Comparison of ENCODE assay signal across 8 mouse cellular contexts in genomic region chr8:69973442-69974161, GRCm38 (mm10). TPM values are rescaled to one million over a fixed set of nuclear protein-coding genes. Genes with fewer than 3 reads are reported as not detected.
DNase-seq lines count a peak whose midpoint lies in the region; ATAC-seq lines count a peak whose summit lies in the region.

No protein-coding gene starts in this region.

- peak overlapping the region; percentile 89 for H3K9ac ChIP-seq in embryonic facial prominence, embryonic 11.5 days (replicated peaks; ENCODE audit: low read length)
- H3K9ac ChIP-seq in heart, embryonic 12.5 days, result peak overlapping the region; percentile 97
- peak overlapping the region; percentile 93 for H3K9ac ChIP-seq in kidney, embryonic 16.5 days (replicated peaks; ENCODE audit: low read length)
- H3K9ac ChIP-seq in lung, embryonic 16.5 days (ENCODE audit: low read length), result peak overlapping the region; percentile 96

- peak overlapping the region; percentile 79 for H3K27ac ChIP-seq in embryonic facial prominence, embryonic 11.5 days (replicated peaks; ENCODE audit: low read depth, low read length)
- peak overlapping the region; percentile 86 for H3K27ac ChIP-seq in heart, embryonic 12.5 days (ENCODE audit: poor library complexity, severe bottlenecking)
- H3K27ac ChIP-seq in kidney, embryonic 16.5 days (ENCODE audit: low read length), result peak overlapping the region; percentile 86
- H3K27ac ChIP-seq in lung, embryonic 16.5 days (ENCODE audit: low read length), result peak overlapping the region; percentile 78

- H3K27me3 ChIP-seq in embryonic facial prominence, embryonic 11.5 days (ENCODE audit: control insufficient read depth, insufficient read depth, low read length), result no peaks in the 10 kb centered on the region
- H3K27me3 ChIP-seq in heart, embryonic 12.5 days (replicated peaks), result no peaks in the 10 kb centered on the region
- H3K27me3 ChIP-seq in kidney, embryonic 16.5 days (ENCODE audit: insufficient read depth, low read length), result no peaks in the 10 kb centered on the region
- H3K27me3 ChIP-seq in lung, embryonic 16.5 days (ENCODE audit: control insufficient read depth, insufficient read depth, low read depth, low read length), result no peaks in the 10 kb centered on the region

- H3K36me3 ChIP-seq in embryonic facial prominence, embryonic 11.5 days (replicated peaks; ENCODE audit: control insufficient read depth, insufficient read depth, low read depth, low read length), result no peaks in the 10 kb centered on the region
- no peaks in the 10 kb centered on the region for H3K36me3 ChIP-seq in heart, embryonic 12.5 days
- no peaks in the 10 kb centered on the region for H3K36me3 ChIP-seq in kidney, embryonic 16.5 days (ENCODE audit: insufficient read depth, low read length)
- H3K36me3 ChIP-seq in lung, embryonic 16.5 days (ENCODE audit: control insufficient read depth, insufficient read depth, low read length), result no peaks in the 10 kb centered on the region

- peak overlapping the region; percentile 66 for H3K4me2 ChIP-seq in embryonic facial prominence, embryonic 11.5 days (ENCODE audit: low read depth, low read length)
- H3K4me2 ChIP-seq in heart, embryonic 12.5 days, result peak overlapping the region; percentile 78
- H3K4me2 ChIP-seq in kidney, embryonic 16.5 days (replicated peaks; ENCODE audit: low read depth, low read length), result peak overlapping the region; percentile 92
- H3K4me2 ChIP-seq in lung, embryonic 16.5 days (ENCODE audit: low read depth, low read length), result peak overlapping the region; percentile 90

- ATAC-seq in embryonic facial prominence, embryonic 11.5 days (replicated peaks; ENCODE audit: insufficient number of reproducible peaks, low FRiP score, low TSS enrichment, low read depth), result peak; percentile 32; the same call in 1 of the 2 replicates
- peak; percentile 13; the same call in 1 of the 2 replicates for ATAC-seq in heart, embryonic 12.5 days (ENCODE audit: insufficient number of reproducible peaks, low FRiP score)
- ATAC-seq in kidney, embryonic 16.5 days (ENCODE audit: low FRiP score, low TSS enrichment), result peak; percentile 49
- peak; percentile 49 for ATAC-seq in lung, embryonic 16.5 days (ENCODE audit: low read depth)

- no peaks in the 10 kb centered on the region for H3K9me3 ChIP-seq in embryonic facial prominence, embryonic 11.5 days (replicated peaks; ENCODE audit: control insufficient read depth, low read length)
- no peaks in the 10 kb centered on the region for H3K9me3 ChIP-seq in heart, embryonic 12.5 days (replicated peaks)
- no peaks in the 10 kb centered on the region for H3K9me3 ChIP-seq in kidney, embryonic 16.5 days (ENCODE audit: low read length)
- no peaks in the 10 kb centered on the region for H3K9me3 ChIP-seq in lung, embryonic 16.5 days (ENCODE audit: control insufficient read depth, low read length)

- under 1% methylated on average over 38 of the region's 68 CpGs for WGBS in embryonic facial prominence, embryonic 11.5 days
- under 1% methylated on average over 56 of the region's 68 CpGs for WGBS in heart, embryonic 12.5 days
- under 1% methylated on average over 48 of the region's 68 CpGs for WGBS in kidney, embryonic 16.5 days
- under 1% methylated on average over 45 of the region's 68 CpGs for WGBS in lung, embryonic 16.5 days

- peak; percentile 51 for DNase-seq in CD4-positive, CD25-positive, alpha-beta regulatory T cell, adult 2 months (ENCODE audit: low read depth, low spot score)
- peak; percentile 59 for DNase-seq in adipocyte (ENCODE audit: low spot score)
- peak; percentile 65 for DNase-seq in embryonic facial prominence, embryonic 11.5 days (ENCODE audit: low spot score)
- DNase-seq in retina, adult 2 months (ENCODE audit: low read depth, low spot score), result peak; percentile 8
- no peak for DNase-seq in c-Kit-positive CD71-positive TER-119-positive erythroid progenitor cells, embryonic 14.5 days (ENCODE audit: low spot score)

- peak overlapping the region; percentile 92 for H3K4me3 ChIP-seq in embryonic facial prominence, embryonic 11.5 days (ENCODE audit: low read depth, low read length)
- H3K4me3 ChIP-seq in heart, embryonic 12.5 days, result peak overlapping the region; percentile 97
- H3K4me3 ChIP-seq in kidney, embryonic 16.5 days (ENCODE audit: low read length), result peak overlapping the region; percentile 99
- H3K4me3 ChIP-seq in lung, embryonic 16.5 days (ENCODE audit: low read length), result peak overlapping the region; percentile 96

- peaks cover 10% of the 10 kb centered on the region for H3K4me1 ChIP-seq in embryonic facial prominence, embryonic 11.5 days (ENCODE audit: control insufficient read depth, insufficient read depth, low read length)
- H3K4me1 ChIP-seq in heart, embryonic 12.5 days (replicated peaks), result peaks cover 54% of the 10 kb centered on the region
- H3K4me1 ChIP-seq in kidney, embryonic 16.5 days (ENCODE audit: insufficient read depth, low read length), result peaks cover 42% of the 10 kb centered on the region
- H3K4me1 ChIP-seq in lung, embryonic 16.5 days (replicated peaks; ENCODE audit: control insufficient read depth, insufficient read depth, low read length), result peaks cover 35% of the 10 kb centered on the region

RNA-seq across cellular contexts. Expression of gene Gatad2a, which starts 22.6 kb away (rescaled TPM):
- polyA plus RNA-seq in embryonic facial prominence, embryonic 11.5 days (2014; fragmentation: Nextera tagmentation; extraction: Ambion mirVana), result 64.4 and 78.8 TPM in 2 replicates
- 55.6 and 59.2 TPM in 2 replicates for polyA plus RNA-seq in heart, embryonic 12.5 days (2016; fragmentation: Nextera tagmentation; extraction: Ambion mirVana)
- 40.6 and 43.3 TPM in 2 replicates for polyA plus RNA-seq in kidney, embryonic 16.5 days (2015; fragmentation: Nextera tagmentation; extraction: Ambion mirVana)
- 41.6 and 42.1 TPM in 2 replicates for polyA plus RNA-seq in lung, embryonic 16.5 days (2015; fragmentation: Nextera tagmentation; extraction: Ambion mirVana)
